Mouse (Mus musculus): ENCODE data around the gene Usp36. TPM values are rescaled to one million over a fixed set of nuclear protein-coding genes. Genes with fewer than 3 reads are reported as not detected.
A peak's percentile ranks its signal among the peaks of the same experiment; 100 is the strongest.

Usp36 gene
- polyA plus RNA-seq, 1 experiment from 2014 or later: 18.1 TPM

GRCm38 (mm10) chr11:118326991-118327971, 37.2 kb upstream of the Usp36 start:
- Histone ChIP-seq H3K36me3 (ENCODE audit: control insufficient read depth, insufficient read depth, low read length) (no peaks in the 10 kb centered on the region), H3K9me3 (ENCODE audit: control insufficient read depth, low read length) (no peaks in the 10 kb centered on the region), H3K27ac (ENCODE audit: low read depth) (peak overlapping the region; percentile 17; the same call in 1 of the 2 replicates), H3K4me1 (replicated peaks; ENCODE audit: control insufficient read depth, insufficient read depth, low read length) (peaks cover 8% of the 10 kb centered on the region; the same call in 1 of the 2 replicates), H3K27me3 (replicated peaks; ENCODE audit: control insufficient read depth, insufficient read depth, low read length) (no peaks in the 10 kb centered on the region), H3K9ac (ENCODE audit: low read length) (no peak overlapping the region), H3K4me2 (ENCODE audit: low read length) (no peak overlapping the region), H3K4me3 (ENCODE audit: low read depth, low read length) (no peak overlapping the region)
- ATAC-seq (replicated peaks; ENCODE audit: low FRiP score, low TSS enrichment, low read depth) (no peak), DNase-seq (ENCODE audit: low spot score) (no peak)
- 70% methylated on average over 24 of the region's 24 CpGs for WGBS

DNA sequence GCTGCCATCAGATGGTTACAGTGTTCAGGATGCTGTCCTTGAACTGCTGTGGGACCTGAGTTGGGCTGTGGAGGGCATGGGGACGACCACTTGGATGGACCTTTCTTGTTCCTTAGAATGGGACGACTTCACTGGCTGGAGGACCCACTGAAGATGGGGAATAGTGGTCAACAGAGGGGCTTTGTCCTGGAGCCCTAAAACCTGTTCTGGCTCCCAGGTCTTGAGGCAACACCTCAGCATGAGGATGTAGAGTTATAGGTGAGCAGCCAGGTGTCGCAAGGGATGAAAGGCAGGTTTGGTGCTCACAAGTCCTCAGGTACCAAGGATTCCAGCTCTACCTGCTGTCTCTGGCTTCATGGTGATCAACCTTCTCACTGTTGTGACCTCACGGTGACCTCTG, 36.4 kb upstream of the Usp36 start:
- no peak overlapping the region for H3K27ac ChIP-seq (ENCODE audit: low read depth)
- no peak overlapping the region for H3K9ac ChIP-seq (ENCODE audit: low read length)
- H3K4me3 ChIP-seq (ENCODE audit: low read depth, low read length): no peak overlapping the region
- no peaks in the 10 kb centered on the region for H3K27me3 ChIP-seq (replicated peaks; ENCODE audit: control insufficient read depth, insufficient read depth, low read length)
- 86% methylated on average over 4 of the region's 4 CpGs for WGBS
- H3K4me2 ChIP-seq (ENCODE audit: low read length): no peak overlapping the region
- no peaks in the 10 kb centered on the region for H3K36me3 ChIP-seq (ENCODE audit: control insufficient read depth, insufficient read depth, low read length)
- no peak for ATAC-seq (replicated peaks; ENCODE audit: low FRiP score, low TSS enrichment, low read depth)
- no peaks in the 10 kb centered on the region for H3K9me3 ChIP-seq (ENCODE audit: control insufficient read depth, low read length)
- peaks cover 8% of the 10 kb centered on the region; the same call in 1 of the 2 replicates for H3K4me1 ChIP-seq (replicated peaks; ENCODE audit: control insufficient read depth, insufficient read depth, low read length)
- DNase-seq (ENCODE audit: low spot score): no peak

DNA sequence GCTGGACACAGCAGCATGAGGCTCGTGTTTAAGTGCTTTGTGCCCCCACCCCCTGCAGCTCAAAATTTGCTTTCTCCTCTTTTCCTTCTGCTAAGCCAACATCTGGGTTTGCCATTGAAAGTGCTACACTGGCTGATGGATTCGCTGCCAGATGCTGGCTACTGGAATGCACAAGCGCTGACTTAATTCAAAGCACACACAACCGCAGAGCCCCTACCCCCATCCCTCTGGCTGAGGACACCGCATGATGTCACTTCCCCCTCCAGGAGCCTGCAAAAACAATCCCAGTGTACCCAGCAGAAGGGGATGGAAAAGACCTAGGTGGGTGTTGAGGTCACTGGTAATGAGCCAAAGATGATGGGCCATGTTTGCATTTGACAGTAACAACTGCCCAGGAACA, 34.5 kb upstream of the Usp36 start:
- Histone ChIP-seq H3K27me3 (replicated peaks; ENCODE audit: control insufficient read depth, insufficient read depth, low read length) (no peaks in the 10 kb centered on the region), H3K4me1 (replicated peaks; ENCODE audit: control insufficient read depth, insufficient read depth, low read length) (peaks cover 8% of the 10 kb centered on the region; the same call in 1 of the 2 replicates), H3K4me3 (ENCODE audit: low read depth, low read length) (no peak overlapping the region), H3K9ac (ENCODE audit: low read length) (no peak overlapping the region), H3K27ac (ENCODE audit: low read depth) (no peak overlapping the region), H3K36me3 (ENCODE audit: control insufficient read depth, insufficient read depth, low read length) (peaks cover 6% of the 10 kb centered on the region), H3K4me2 (ENCODE audit: low read length) (no peak overlapping the region), H3K9me3 (ENCODE audit: control insufficient read depth, low read length) (no peaks in the 10 kb centered on the region)
- no peak for ATAC-seq (replicated peaks; ENCODE audit: low FRiP score, low TSS enrichment, low read depth)
- WGBS: 64% methylated on average over 5 of the region's 5 CpGs
- no peak for DNase-seq (ENCODE audit: low spot score)

- Histone ChIP-seq H3K9ac (ENCODE audit: low read length) (no peak overlapping the region), H3K9me3 (ENCODE audit: control insufficient read depth, low read length) (no peaks in the 10 kb centered on the region), H3K27ac (ENCODE audit: low read depth) (no peak overlapping the region), H3K27me3 (replicated peaks; ENCODE audit: control insufficient read depth, insufficient read depth, low read length) (no peaks in the 10 kb centered on the region), H3K4me1 (replicated peaks; ENCODE audit: control insufficient read depth, insufficient read depth, low read length) (peaks cover 8% of the 10 kb centered on the region; the same call in 1 of the 2 replicates), H3K36me3 (ENCODE audit: control insufficient read depth, insufficient read depth, low read length) (peaks cover 12% of the 10 kb centered on the region), H3K4me3 (ENCODE audit: low read depth, low read length) (no peak overlapping the region), H3K4me2 (ENCODE audit: low read length) (no peak overlapping the region)
- DNase-seq (ENCODE audit: low spot score) (no peak), ATAC-seq (replicated peaks; ENCODE audit: low FRiP score, low TSS enrichment, low read depth) (no peak)
- WGBS: 74% methylated on average over 5 of the region's 5 CpGs
Observed at GRCm38 (mm10) chr11:118323974-118324373, 33.9 kb upstream of the Usp36 start.

GRCm38 (mm10) chr11:118322647-118323046, 32.6 kb upstream of the Usp36 start:
- Histone ChIP-seq H3K4me2 (ENCODE audit: low read length) (no peak overlapping the region), H3K4me1 (replicated peaks; ENCODE audit: control insufficient read depth, insufficient read depth, low read length) (peaks cover 8% of the 10 kb centered on the region; the same call in 1 of the 2 replicates), H3K9ac (ENCODE audit: low read length) (no peak overlapping the region), H3K4me3 (ENCODE audit: low read depth, low read length) (no peak overlapping the region), H3K27ac (ENCODE audit: low read depth) (no peak overlapping the region), H3K9me3 (ENCODE audit: control insufficient read depth, low read length) (no peaks in the 10 kb centered on the region), H3K27me3 (replicated peaks; ENCODE audit: control insufficient read depth, insufficient read depth, low read length) (no peaks in the 10 kb centered on the region), H3K36me3 (ENCODE audit: control insufficient read depth, insufficient read depth, low read length) (peaks cover 21% of the 10 kb centered on the region)
- 58% methylated on average over 3 of the region's 3 CpGs for WGBS
- DNase-seq (ENCODE audit: low spot score) (no peak), ATAC-seq (replicated peaks; ENCODE audit: low FRiP score, low TSS enrichment, low read depth) (no peak)

GRCm38 (mm10) chr11:118321971-118322370, 31.9 kb upstream of the Usp36 start:
- Histone ChIP-seq H3K4me2 (ENCODE audit: low read length) (no peak overlapping the region), H3K9ac (ENCODE audit: low read length) (no peak overlapping the region), H3K4me1 (replicated peaks; ENCODE audit: control insufficient read depth, insufficient read depth, low read length) (peaks cover 3% of the 10 kb centered on the region; the same call in 1 of the 2 replicates), H3K4me3 (ENCODE audit: low read depth, low read length) (no peak overlapping the region), H3K27me3 (replicated peaks; ENCODE audit: control insufficient read depth, insufficient read depth, low read length) (no peaks in the 10 kb centered on the region), H3K9me3 (ENCODE audit: control insufficient read depth, low read length) (no peaks in the 10 kb centered on the region), H3K36me3 (ENCODE audit: control insufficient read depth, insufficient read depth, low read length) (peaks cover 22% of the 10 kb centered on the region), H3K27ac (ENCODE audit: low read depth) (no peak overlapping the region)
- DNase-seq (ENCODE audit: low spot score) (no peak), ATAC-seq (replicated peaks; ENCODE audit: low FRiP score, low TSS enrichment, low read depth) (no peak)
- 62% methylated on average over 4 of the region's 4 CpGs for WGBS

DNA sequence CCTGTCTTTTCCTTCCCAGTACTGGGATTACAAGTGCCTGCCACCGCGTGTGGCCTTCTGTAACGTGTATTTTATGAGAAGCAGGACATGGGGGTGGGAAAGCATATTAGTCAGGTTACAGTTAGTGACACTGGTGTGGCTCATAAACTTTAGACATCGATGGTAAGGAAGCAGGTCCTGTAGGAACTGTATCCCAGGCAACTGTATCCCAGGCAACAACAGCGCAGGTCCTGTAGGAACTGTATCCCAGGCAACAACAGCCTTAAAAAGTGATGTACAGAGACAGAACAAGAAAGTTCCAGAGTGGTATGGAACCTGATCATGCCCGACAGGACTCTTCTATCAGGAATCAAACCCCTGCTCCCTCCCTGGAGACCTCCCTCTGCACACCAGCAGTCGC, 31.5 kb upstream of the Usp36 start:
- Histone ChIP-seq H3K27me3 (replicated peaks; ENCODE audit: control insufficient read depth, insufficient read depth, low read length) (no peaks in the 10 kb centered on the region), H3K9me3 (ENCODE audit: control insufficient read depth, low read length) (no peaks in the 10 kb centered on the region), H3K4me1 (replicated peaks; ENCODE audit: control insufficient read depth, insufficient read depth, low read length) (no peaks in the 10 kb centered on the region), H3K27ac (ENCODE audit: low read depth) (no peak overlapping the region), H3K9ac (ENCODE audit: low read length) (no peak overlapping the region), H3K36me3 (ENCODE audit: control insufficient read depth, insufficient read depth, low read length) (peaks cover 27% of the 10 kb centered on the region), H3K4me3 (ENCODE audit: low read depth, low read length) (no peak overlapping the region), H3K4me2 (ENCODE audit: low read length) (no peak overlapping the region)
- DNase-seq (ENCODE audit: low spot score): no peak
- no peak for ATAC-seq (replicated peaks; ENCODE audit: low FRiP score, low TSS enrichment, low read depth)
- WGBS: 82% methylated on average over 7 of the region's 7 CpGs

- ATAC-seq (replicated peaks; ENCODE audit: low FRiP score, low TSS enrichment, low read depth) (no peak), DNase-seq (ENCODE audit: low spot score) (no peak)
- WGBS: 70% methylated on average over 5 of the region's 5 CpGs
- Histone ChIP-seq H3K27ac (ENCODE audit: low read depth) (no peak overlapping the region), H3K4me3 (ENCODE audit: low read depth, low read length) (no peak overlapping the region), H3K9ac (ENCODE audit: low read length) (no peak overlapping the region), H3K36me3 (ENCODE audit: control insufficient read depth, insufficient read depth, low read length) (peaks cover 48% of the 10 kb centered on the region), H3K27me3 (replicated peaks; ENCODE audit: control insufficient read depth, insufficient read depth, low read length) (no peaks in the 10 kb centered on the region), H3K9me3 (ENCODE audit: control insufficient read depth, low read length) (no peaks in the 10 kb centered on the region), H3K4me2 (ENCODE audit: low read length) (no peak overlapping the region), H3K4me1 (replicated peaks; ENCODE audit: control insufficient read depth, insufficient read depth, low read length) (no peaks in the 10 kb centered on the region)
Observed at GRCm38 (mm10) chr11:118318678-118319077, 28.6 kb upstream of the Usp36 start.

All from intestine, embryonic 14.5 days (tissue).